Mouse (Mus musculus) hindbrain, embryonic 15.5 days (tissue): ENCODE measurements at regions not wholly inside any gene's neighbourhood (a gene's known extent, or its start where the extent isn't known, plus 50 kb on each side); places are given as distances from the start of the nearest gene placed in this dataset.
"Not testable (repeated sequence)": the region's sequence is repeated elsewhere in the genome, so short reads cannot be mapped to it uniquely, and the experiment has no call there.

Experiments
- ATAC-seq: fragments of 200-750 bp; cut with Nextera tagmentation; 2 replicates; pipeline ENCODE4 v1.8.0; 2017; ENCODE audit warnings: low read depth, moderate number of reproducible peaks, moderate TSS enrichment; ENCODE audit not compliant: low FRiP score
- H3K27ac ChIP-seq: fragments of 300-500 bp; sonication (generic); replicated peaks from 2 replicates; pipeline ENCODE4 v1.5.1; 2015; ENCODE audit warnings: mild to moderate bottlenecking, inconsistent platforms
- H3K27me3 ChIP-seq: fragments of 300-500 bp; sonication (generic); 2 replicates; pipeline ENCODE4 v1.6.1; 2015; ENCODE audit warnings: control low read depth, inconsistent platforms
- H3K36me3 ChIP-seq: fragments of 300-500 bp; sonication (generic); 2 replicates; pipeline ENCODE4 v1.6.1; 2015; ENCODE audit warnings: control low read depth, inconsistent platforms
- H3K4me1 ChIP-seq: fragments of 300-500 bp; sonication (generic); replicated peaks from 2 replicates; pipeline ENCODE4 v1.6.1; 2015; ENCODE audit warnings: control low read depth, inconsistent platforms
- H3K4me2 ChIP-seq: fragments of 300-500 bp; sonication (generic); 2 replicates; pipeline ENCODE4 v1.6.1; 2015; ENCODE audit warnings: moderate library complexity, mild to moderate bottlenecking, inconsistent platforms
- H3K4me3 ChIP-seq: fragments of 300-500 bp; sonication (generic); 2 replicates; pipeline ENCODE4 v1.5.1; 2015; ENCODE audit warnings: mild to moderate bottlenecking, inconsistent platforms
- H3K9ac ChIP-seq: fragments of 300-500 bp; sonication (generic); 2 replicates; pipeline ENCODE4 v1.6.1; 2015; ENCODE audit warnings: inconsistent platforms
- H3K9me3 ChIP-seq: fragments of 300-500 bp; sonication (generic); 2 replicates; pipeline ENCODE4 v1.6.1; 2016; ENCODE audit warnings: control low read depth, inconsistent platforms
- WGBS: fragments of 180-500 bp; shearing (Covaris S2); methylation state at CpG from one replicate; pipeline ENCODE4 v1.1.7; 2015; 5-methylcytosine and 5-hydroxymethylcytosine counted together

DNA sequence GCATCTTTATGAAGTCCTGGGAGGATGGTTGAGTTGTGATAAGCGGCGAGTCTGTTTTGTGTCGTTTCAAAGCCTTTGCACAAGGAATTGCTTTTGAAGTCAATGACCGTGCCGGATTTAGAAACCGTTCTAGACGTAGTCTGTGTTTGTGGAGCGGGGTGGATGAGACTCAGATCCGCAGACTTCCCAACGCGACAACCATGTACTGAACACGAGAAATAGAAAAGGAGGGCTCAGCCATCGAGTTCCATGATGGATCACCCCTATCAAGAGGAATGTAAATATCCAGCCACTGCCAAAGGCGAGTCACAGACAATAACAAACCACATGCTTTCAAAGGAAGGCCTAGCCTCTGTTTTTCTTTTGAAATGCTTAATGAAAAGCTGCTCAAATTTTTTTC lies 120.5 kb downstream of the Mterf1b start:
- H3K36me3 ChIP-seq: no peaks in the 10 kb centered on the region
- no peak overlapping the region for H3K4me2 ChIP-seq
- WGBS: 53% methylated on average over 14 of the region's 14 CpGs
- no peaks in the 10 kb centered on the region for H3K27me3 ChIP-seq
- H3K9me3 ChIP-seq: no peaks in the 10 kb centered on the region
- ATAC-seq: no peak
- H3K4me1 ChIP-seq: no peaks in the 10 kb centered on the region
- H3K9ac ChIP-seq: no peak overlapping the region
- H3K4me3 ChIP-seq: no peak overlapping the region
- H3K27ac ChIP-seq: no peak overlapping the region

DNA sequence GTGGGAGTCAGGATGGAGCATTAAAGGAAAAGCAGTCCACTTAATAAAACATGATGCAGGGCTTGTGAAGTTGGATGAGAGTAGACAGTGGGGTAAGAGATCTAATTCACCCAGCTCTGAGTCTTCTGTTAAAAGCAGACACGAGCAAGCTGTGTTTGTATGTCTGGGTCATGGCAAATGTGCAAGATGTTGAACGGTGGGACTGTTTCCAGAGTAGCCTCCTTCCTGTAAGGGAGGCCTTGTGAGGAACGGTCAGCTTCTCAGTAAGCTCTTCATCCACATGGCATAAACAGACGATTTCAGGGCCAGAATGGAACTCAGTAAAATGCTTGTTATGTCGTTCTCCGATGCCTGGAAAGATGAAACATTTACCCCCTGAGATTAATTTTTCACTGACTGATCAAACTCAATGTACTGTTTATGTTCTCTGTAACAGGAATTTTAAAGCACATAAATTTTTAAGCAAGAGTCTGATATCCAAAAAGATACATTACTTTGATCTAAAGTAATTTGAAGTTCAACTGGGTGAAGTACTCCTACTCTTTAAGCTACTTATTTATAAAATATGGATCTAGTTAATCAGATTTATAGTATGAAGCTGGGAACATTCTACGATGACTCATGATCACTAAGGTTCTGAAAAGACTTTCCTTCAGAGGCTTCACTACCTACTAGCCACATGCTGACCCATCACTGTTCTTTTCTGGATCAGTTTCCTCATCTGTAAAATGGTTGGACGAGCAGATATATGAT lies 130.6 kb downstream of the Mterf1b start:
- WGBS: 82% methylated on average over 8 of the region's 8 CpGs

DNA sequence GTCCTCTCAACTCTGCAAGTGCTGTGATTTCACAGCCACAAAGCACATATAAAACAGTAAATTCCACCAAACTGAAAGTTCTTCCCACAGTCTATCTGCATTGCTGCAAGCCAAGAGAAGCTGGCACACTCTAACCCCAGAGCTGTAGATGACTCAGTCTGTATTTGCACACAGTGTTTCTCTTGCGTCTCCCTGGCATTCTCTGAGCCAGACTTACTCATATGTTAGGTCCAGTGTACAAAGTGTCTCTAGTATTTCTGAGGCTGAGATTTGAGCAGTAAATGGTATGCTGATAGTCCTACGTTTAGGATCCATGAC lies 131.2 kb downstream of the Mterf1b start:
- H3K36me3 ChIP-seq: no peaks in the 10 kb centered on the region
- ATAC-seq: no peak

More for the DNA sequence above, 130.6 kb downstream of the Mterf1b start:
- no peak overlapping the region for H3K4me3 ChIP-seq
- no peak for ATAC-seq
- H3K27ac ChIP-seq: no peak overlapping the region
- H3K9me3 ChIP-seq: no peaks in the 10 kb centered on the region
- H3K9ac ChIP-seq: no peak overlapping the region
- H3K27me3 ChIP-seq: no peaks in the 10 kb centered on the region
- no peak overlapping the region for H3K4me2 ChIP-seq
- no peaks in the 10 kb centered on the region for H3K36me3 ChIP-seq
- no peaks in the 10 kb centered on the region for H3K4me1 ChIP-seq

DNA sequence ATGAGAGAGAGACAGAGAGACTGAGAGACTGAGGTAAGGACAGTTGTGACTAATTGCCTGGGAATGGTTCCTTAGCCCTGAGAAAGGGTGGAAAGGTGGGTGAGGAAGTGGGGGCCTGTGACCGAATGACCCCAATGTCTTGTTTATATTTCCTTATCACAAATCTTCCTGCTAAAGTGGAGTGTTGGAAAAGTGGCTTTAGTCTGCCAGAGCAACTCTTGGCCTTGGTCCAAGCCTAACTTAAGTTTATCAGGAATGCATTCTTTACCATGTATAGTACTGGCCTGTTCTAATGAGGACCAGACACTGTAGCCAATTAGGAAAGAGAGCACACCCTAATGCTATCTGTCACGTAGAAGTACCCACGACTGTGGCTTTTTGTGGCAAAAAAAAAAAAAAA lies 133.6 kb downstream of the Mterf1b start:
- Histone ChIP-seq H3K4me3 (no peak overlapping the region), H3K27me3 (no peaks in the 10 kb centered on the region), H3K4me1 (no peaks in the 10 kb centered on the region), H3K9me3 (no peaks in the 10 kb centered on the region), H3K36me3 (no peaks in the 10 kb centered on the region), H3K27ac (no peak overlapping the region), H3K9ac (no peak overlapping the region), H3K4me2 (no peak overlapping the region)
- ATAC-seq: no peak
- WGBS: 33% methylated on average over 3 of the region's 3 CpGs

More for the DNA sequence above, 131.2 kb downstream of the Mterf1b start:
- H3K27me3 ChIP-seq: no peaks in the 10 kb centered on the region
- H3K4me2 ChIP-seq: no peak overlapping the region
- H3K9ac ChIP-seq: no peak overlapping the region
- H3K9me3 ChIP-seq: no peaks in the 10 kb centered on the region
- H3K27ac ChIP-seq: no peak overlapping the region
- 88% methylated on average over 2 of the region's 2 CpGs for WGBS
- no peaks in the 10 kb centered on the region for H3K4me1 ChIP-seq
- H3K4me3 ChIP-seq: no peak overlapping the region

DNA sequence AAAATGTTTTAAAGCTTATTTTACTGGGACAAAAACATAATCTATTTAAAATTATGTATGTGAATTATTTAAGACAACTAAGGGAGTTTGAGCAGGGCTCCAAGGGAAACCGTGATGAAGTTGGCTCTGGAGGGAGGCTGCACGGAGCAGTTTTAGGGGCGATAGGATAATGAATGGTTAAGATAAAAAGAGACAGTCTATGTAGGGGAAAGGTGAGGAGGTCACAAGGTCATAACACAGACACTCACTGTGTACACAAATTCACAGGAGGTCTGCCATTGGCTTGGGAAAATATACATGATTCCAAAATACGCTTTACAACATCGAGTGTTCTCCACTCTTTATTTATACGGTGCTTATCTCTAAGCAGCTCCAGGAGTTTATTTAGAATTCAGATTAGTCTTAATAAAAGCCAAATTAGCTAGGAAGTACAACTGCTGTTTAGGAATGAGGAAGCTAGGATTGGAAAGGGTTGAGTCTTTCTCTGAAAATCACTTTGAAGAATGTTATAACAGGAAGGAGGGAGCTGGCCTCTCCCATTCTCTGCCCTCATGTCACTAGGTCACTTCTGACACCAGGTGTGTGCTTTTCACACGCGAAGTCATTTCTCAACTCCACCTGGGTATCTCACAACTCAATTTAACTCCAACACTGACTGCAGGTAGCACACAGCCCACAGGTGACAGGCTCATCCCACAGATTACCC lies 134.3 kb downstream of the Mterf1b start:
- ATAC-seq: no peak
- H3K27me3 ChIP-seq: no peaks in the 10 kb centered on the region
- no peak overlapping the region for H3K9ac ChIP-seq
- H3K9me3 ChIP-seq: no peaks in the 10 kb centered on the region
- H3K4me1 ChIP-seq: no peaks in the 10 kb centered on the region
- no peak overlapping the region for H3K4me2 ChIP-seq
- H3K36me3 ChIP-seq: no peaks in the 10 kb centered on the region
- no peak overlapping the region for H3K4me3 ChIP-seq
- 50% methylated on average over 8 of the region's 8 CpGs for WGBS
- no peak overlapping the region for H3K27ac ChIP-seq

DNA sequence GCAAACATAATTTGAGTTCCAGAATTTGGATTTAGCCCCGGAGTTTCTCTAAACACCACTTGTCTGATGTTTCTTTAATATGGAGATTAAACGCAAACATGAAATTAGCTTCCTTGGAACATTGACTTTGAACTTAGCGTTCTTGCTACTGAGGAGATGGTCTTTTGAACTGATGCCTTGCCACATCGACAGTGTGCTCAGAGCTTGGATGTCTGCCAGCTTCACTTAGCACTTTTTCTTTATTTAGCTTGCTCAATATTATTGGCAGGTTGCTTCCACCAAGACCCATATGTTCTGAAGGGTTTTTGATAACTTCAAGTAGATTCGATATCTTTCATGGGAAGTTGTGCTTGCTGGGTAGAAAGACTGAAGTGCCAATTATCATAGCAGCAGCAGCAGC lies 143.5 kb downstream of the Mterf1b start:
- Histone ChIP-seq H3K4me1 (no peaks in the 10 kb centered on the region), H3K9ac (no peak overlapping the region), H3K36me3 (no peaks in the 10 kb centered on the region), H3K27ac (no peak overlapping the region), H3K4me3 (no peak overlapping the region), H3K4me2 (no peak overlapping the region), H3K9me3 (no peaks in the 10 kb centered on the region), H3K27me3 (no peaks in the 10 kb centered on the region)
- WGBS: 64% methylated on average over 5 of the region's 5 CpGs
- ATAC-seq: no peak

DNA sequence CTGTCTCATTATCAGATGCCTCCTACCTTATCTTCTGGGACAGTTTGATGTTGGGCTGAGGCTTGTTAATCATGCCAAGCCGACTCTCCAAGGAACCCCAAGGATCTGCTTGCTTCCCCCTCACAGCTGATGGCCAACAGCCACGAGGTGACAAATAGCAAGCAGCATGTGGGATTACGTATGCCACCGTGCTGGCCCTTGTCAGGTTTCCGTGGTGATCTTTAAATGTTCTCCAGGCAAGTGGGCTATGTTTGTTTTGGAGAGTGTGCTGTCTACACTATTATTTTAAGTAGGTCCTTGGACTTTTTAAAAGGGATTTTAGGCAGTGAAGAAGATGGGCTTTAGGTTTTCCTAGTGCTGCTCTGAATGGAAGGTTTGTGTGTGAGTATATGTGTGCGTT lies 149.8 kb downstream of the Mterf1b start:
- Histone ChIP-seq H3K4me1 (no peaks in the 10 kb centered on the region), H3K27ac (no peak overlapping the region), H3K27me3 (no peaks in the 10 kb centered on the region), H3K4me3 (no peak overlapping the region), H3K9ac (no peak overlapping the region), H3K36me3 (no peaks in the 10 kb centered on the region), H3K4me2 (no peak overlapping the region), H3K9me3 (no peaks in the 10 kb centered on the region)
- 27% methylated on average over 6 of the region's 6 CpGs for WGBS
- no peak for ATAC-seq

DNA sequence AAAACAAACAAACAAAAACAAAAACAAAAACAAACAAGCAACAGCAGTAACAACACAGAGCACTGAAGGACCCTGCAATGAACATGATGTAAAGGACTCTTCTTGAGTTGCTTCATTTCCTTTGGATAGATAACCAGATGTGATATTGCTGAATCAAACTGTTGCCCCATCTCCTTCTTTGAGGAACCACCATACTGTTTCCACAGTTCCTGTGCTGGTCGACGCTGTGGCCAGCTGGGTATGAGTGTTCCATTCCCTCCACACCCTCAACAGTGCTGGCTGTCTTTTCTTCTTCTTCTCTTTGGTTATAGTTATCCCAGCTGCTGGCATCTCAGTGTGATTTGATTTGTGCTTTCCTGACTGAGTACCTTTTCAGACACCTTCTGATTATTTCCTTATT lies 152.3 kb downstream of the Mterf1b start:
- H3K27me3 ChIP-seq: no peaks in the 10 kb centered on the region
- H3K4me3 ChIP-seq: no peak overlapping the region
- H3K27ac ChIP-seq: no peak overlapping the region
- ATAC-seq: no peak
- no peak overlapping the region for H3K9ac ChIP-seq
- H3K36me3 ChIP-seq: no peaks in the 10 kb centered on the region
- H3K4me2 ChIP-seq: no peak overlapping the region
- 91% methylated on average over 2 of the region's 2 CpGs for WGBS
- no peaks in the 10 kb centered on the region for H3K4me1 ChIP-seq
- H3K9me3 ChIP-seq: no peaks in the 10 kb centered on the region

DNA sequence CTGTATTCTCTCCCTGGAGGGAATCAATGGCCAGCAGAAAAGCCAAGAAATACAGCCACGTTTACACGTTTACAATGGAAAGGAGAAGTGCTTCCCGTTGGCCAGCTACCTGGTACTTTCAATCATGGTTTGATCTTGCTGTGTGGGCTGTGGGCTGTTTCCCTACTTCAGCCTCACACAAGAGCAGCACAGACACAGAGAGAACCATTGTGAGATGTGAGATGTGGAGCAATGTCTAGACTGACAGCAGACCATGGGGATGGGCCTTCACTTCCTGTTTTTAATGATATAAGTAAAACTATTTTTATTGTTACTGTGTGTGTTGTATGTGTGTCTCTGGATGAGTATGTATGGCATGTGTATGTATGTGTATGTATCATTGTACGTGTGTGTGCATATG lies 156.2 kb downstream of the Mterf1b start:
- Histone ChIP-seq H3K4me3 (no peak overlapping the region), H3K36me3 (no peaks in the 10 kb centered on the region), H3K27me3 (no peaks in the 10 kb centered on the region), H3K4me1 (no peaks in the 10 kb centered on the region), H3K9me3 (no peaks in the 10 kb centered on the region), H3K27ac (no peak overlapping the region), H3K9ac (no peak overlapping the region), H3K4me2 (no peak overlapping the region)
- 85% methylated on average over 4 of the region's 4 CpGs for WGBS
- ATAC-seq: no peak

DNA sequence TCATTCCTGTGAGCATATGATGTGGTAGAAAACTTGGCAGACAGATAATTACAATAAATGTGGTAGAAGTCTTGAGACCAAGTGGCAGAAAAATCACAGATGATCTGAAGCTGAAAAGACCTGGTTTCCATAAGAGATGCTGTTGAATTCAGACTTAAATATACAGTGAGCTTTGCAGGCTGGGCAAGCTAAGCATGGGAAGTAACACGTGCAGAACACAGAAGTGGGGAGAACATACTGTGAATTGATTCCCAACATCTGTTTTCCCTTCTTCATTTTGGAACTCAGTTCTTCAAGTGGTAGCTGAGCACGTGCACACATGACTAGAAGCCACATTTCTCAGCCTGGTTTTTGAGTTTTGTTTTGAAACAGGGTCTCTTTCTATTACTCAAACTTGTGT lies 157.8 kb downstream of the Mterf1b start:
- ATAC-seq: no peak
- WGBS: 78% methylated on average over 2 of the region's 2 CpGs
- no peaks in the 10 kb centered on the region for H3K36me3 ChIP-seq
- no peak overlapping the region for H3K27ac ChIP-seq
- H3K9ac ChIP-seq: no peak overlapping the region
- H3K4me1 ChIP-seq: no peaks in the 10 kb centered on the region
- H3K9me3 ChIP-seq: no peaks in the 10 kb centered on the region
- H3K27me3 ChIP-seq: no peaks in the 10 kb centered on the region
- no peak overlapping the region for H3K4me3 ChIP-seq
- H3K4me2 ChIP-seq: no peak overlapping the region

DNA sequence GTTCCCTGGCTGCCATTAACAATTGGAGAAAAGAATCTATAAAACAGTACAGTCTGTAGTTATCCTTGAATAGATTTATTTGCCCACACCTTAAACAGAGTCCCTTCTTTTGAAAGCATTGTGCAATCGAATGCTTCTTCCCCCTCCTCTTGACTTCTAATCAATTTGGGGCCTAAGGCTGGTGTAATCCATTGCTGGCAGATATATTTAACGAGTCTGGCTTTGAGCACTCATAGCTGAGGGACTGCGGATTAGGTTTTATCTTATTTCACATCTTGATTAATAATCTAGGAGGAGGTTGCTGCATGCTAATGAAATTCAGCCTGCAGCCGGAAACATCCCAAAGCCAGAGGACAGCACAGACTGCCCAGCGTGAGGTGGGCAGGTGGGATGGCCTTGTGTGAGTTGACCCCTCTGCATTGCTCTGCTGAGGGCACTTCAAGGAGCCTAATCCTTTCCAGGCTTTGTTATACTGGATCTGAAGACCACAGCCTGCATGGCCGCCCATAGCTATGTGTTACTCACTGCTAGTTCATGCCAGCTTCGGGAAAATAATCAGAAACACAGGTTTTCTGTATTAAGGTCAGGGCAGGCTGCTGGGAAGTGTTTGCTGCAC lies 163.6 kb downstream of the Mterf1b start:
- no peaks in the 10 kb centered on the region for H3K36me3 ChIP-seq
- H3K4me3 ChIP-seq: no peak overlapping the region
- no peaks in the 10 kb centered on the region for H3K27me3 ChIP-seq
- no peak for ATAC-seq
- H3K9ac ChIP-seq: no peak overlapping the region
- 0 out of 2 replicates have a peak, but pooled peaks cover 4% of the 10 kb centered on the region for H3K4me1 ChIP-seq
- 54% methylated on average over 7 of the region's 7 CpGs for WGBS
- H3K27ac ChIP-seq: no peak overlapping the region
- no peaks in the 10 kb centered on the region for H3K9me3 ChIP-seq
- H3K4me2 ChIP-seq: no peak overlapping the region

DNA sequence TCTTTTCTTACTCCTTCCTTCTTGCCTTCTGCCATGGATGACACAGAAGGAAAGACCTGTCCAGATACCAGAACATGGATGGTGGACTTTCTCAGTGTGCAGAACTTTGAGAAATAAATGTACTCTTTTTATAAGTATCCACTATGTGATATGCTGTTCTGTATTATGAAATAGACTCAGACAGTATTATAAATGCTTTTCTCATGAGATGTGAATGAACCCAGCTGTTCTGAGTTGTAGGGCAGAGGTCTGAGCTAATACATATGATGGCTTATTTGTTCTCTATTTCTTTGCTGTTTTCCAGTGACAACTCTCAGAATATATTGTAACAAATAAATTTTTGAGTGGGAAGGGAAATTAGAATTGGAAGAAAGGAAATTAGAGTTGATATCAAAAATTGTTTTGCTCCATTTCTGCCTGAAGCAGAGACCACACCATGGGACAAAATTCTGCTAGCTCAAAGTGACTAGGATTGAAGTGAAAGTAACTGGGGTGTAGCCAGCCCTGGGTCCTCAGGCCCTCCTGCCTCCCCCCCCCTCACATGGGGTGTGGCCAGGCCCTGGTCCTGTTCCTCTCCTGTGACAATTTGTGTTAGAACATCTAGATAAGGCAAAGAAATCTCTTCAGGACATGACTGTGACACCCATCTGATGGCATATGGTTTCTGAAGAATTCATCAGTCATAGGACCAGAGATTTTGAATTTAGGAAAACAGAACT lies 164.5 kb downstream of the Mterf1b start:
- not testable (repeated sequence) for H3K36me3 ChIP-seq, ATAC-seq, H3K4me1 ChIP-seq, H3K27ac ChIP-seq, H3K9me3 ChIP-seq, H3K27me3 ChIP-seq, H3K4me3 ChIP-seq, H3K9ac ChIP-seq, H3K4me2 ChIP-seq
